Mouse (Mus musculus) embryonic fibroblast, embryonic 13.5 days (primary cell): Measurements from ENCODE around the gene 1700057G04Rik.

Source experiments
- CTCF ChIP-seq: IDR thresholded peaks from 2 replicates; pipeline ENCODE4 v1.5.1; 2011; ENCODE audit warnings: mild to moderate bottlenecking, control low read depth, low read length, moderate library complexity, borderline replicate concordance; ENCODE audit not compliant: insufficient read depth
- POLR2A ChIP-seq: IDR thresholded peaks from 2 replicates; pipeline ENCODE4 v1.6.1; 2011; ENCODE audit warnings: low read depth, mild to moderate bottlenecking, control low read depth, low read length, moderate library complexity

DNA sequence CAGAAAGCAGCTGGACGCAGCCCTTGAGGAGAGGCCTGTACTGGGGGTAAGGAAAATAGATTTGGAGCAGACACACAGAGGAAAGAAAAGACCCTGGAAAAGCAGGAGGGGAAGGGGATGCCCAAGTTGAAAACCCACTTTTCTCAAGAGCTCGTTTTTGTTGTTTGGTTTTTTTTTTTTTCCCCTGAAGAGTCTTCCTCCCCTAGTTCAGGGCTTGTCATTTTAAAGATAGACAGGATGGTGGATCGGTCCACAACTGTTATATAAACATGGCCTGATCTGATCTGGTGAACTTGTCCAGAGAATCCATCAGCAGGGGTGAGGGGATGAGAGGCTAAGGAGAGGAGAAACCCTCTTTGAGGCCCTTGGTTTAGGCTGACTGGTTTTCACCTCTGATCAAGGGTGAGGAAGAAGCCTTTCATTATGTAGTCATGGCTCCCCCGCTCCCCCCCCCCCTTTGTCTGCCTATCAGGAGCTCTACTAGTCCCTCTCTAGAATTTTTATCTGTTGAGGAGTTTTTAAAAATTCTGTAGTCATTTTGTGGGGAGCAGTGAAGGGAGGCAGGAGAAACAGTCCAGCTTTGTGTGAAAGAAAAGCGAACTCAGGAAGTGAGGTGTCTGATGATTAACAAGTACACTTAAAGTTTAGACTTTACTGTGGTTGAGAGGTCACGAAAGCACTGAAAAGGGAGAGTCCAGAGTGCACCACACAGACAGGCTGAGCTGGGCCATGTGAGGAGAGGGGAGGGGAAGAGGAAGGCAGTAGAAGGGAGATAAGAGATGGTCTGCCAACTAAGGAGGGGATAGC, 35.0 kb upstream of the 1700057G04Rik start:
- no peak for TF ChIP-seq CTCF
- TF ChIP-seq POLR2A: no peak
